Mouse (Mus musculus) midbrain, embryonic 10.5 days (tissue): Measurements from ENCODE around the gene Gltp. TPM values are rescaled to one million over a fixed set of nuclear protein-coding genes. Genes with fewer than 3 reads are reported as not detected.
A peak's percentile ranks its signal among the peaks of the same experiment; 100 is the strongest.

ENCODE experiments used
- DNase-seq: peaks from one replicate; pipeline ENCODE4 v3.0.0-alpha.2; 2017; ENCODE audit warnings: low spot score
- H3K27ac ChIP-seq: fragments of 300-500 bp; sonication (generic); replicated peaks from 2 replicates; pipeline ENCODE4 v1.5.1; 2016; ENCODE audit warnings: mild to moderate bottlenecking
- H3K27me3 ChIP-seq: fragments of 300-500 bp; sonication (generic); 2 replicates; pipeline ENCODE4 v1.6.1; 2016; ENCODE audit warnings: low read depth, mild to moderate bottlenecking; ENCODE audit not compliant: poor library complexity, severe bottlenecking
- H3K36me3 ChIP-seq: fragments of 300-500 bp; sonication (generic); 2 replicates; pipeline ENCODE4 v1.6.1; 2016; ENCODE audit warnings: mild to moderate bottlenecking, moderate library complexity
- H3K4me1 ChIP-seq: fragments of 300-500 bp; sonication (generic); 2 replicates; pipeline ENCODE4 v1.6.1; 2016
- H3K4me3 ChIP-seq: fragments of 300-500 bp; sonication (generic); 2 replicates; pipeline ENCODE4 v1.5.1; 2016; ENCODE audit warnings: mild to moderate bottlenecking, moderate library complexity
- H3K9me3 ChIP-seq: fragments of 300-500 bp; sonication (generic); replicated peaks from 2 replicates; pipeline ENCODE4 v1.6.1; 2016; ENCODE audit warnings: mild to moderate bottlenecking
- WGBS: fragments of 180-500 bp; shearing (Covaris S2); methylation state at CpG from one replicate; pipeline ENCODE4 v1.1.7; 2016; 5-methylcytosine and 5-hydroxymethylcytosine counted together
- polyA plus RNA-seq: library from polyadenylated mRNA; unstranded; fragments of >200 nt; fragmentation: Nextera tagmentation; extraction: Ambion mirVana; gene quantifications from 2 replicates; pipeline ENCODE4 v1.2.1, GENCODE M21; 2016

The Gltp gene
- polyA plus RNA-seq, 1 experiment from 2014 or later, result 81.8 TPM

DNA sequence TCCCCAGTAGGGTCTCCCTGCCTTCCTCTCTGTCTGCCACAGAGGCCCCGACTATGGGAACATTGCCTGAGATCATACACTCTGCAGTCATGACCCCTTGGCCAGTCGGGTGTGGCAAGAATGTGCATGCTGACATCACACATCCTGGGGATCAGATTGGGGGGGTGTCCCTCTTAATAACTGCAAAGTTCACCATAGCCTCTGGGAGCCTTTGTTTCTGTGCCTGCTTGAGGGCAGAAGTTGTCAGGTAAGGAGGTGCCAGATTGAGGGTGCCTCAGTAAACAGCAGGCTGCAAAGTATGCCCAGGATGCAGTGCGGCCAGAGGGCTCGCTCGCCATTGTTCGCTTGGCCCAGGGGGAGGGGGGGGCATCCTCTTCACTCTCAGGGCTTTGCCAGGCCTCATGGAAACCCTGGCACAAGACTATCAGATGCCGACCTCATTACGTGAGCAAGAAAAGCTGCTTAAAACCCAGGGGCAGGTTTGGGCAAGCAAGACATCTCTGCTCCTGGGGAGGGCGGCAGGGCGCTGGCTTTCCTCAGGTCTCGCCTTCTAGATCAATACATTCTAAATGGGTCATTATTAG, 42.0 kb downstream of the Gltp start:
- Histone ChIP-seq H3K27me3 (peaks cover 80% of the 10 kb centered on the region), H3K4me3 (no peak overlapping the region), H3K9me3 (no peaks in the 10 kb centered on the region), H3K36me3 (no peaks in the 10 kb centered on the region), H3K4me1 (peaks cover 58% of the 10 kb centered on the region), H3K27ac (0 out of 2 replicates have a peak overlapping the region, but pooled peaks have one; percentile 1)
- DNase-seq, result no peak
- WGBS, result 71% methylated on average over 11 of the region's 11 CpGs

DNA sequence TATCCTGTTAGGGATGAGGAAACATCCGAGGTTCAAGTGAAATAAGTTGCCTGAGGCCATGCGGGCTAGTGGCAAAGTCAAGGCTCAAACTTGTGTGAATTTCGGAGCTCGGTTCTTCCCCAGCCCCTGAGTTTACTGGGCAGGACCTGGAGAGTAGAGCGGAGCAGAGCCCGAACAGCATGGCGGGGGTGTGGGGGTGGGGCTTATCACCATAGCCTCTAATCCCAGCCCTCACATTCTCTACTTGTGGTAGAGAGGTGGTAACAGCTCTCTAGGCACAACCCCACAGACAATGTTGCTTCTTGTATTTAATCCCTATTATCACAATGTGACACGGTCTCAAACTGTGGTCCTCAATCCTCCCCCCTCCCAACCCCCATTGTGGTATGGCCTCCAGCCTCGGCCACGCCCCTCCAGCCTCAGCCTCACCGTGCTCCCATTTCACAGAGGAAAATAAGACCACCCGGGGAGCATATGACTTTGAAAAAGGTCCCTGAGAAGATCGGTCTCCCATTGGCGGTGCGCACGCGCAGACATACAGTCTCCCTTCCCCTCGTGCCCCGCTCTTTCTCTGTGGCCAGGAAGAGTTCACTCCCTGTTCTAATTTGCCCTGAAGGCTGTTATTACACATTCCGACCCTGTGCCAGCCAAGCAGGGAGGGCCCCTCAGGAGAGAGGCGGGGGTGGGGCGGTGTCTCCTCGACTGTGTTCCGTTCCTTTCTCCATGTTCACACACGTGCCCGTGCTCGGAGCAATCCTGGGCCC, 43.4 kb downstream of the Gltp start:
- WGBS, result 7% methylated on average over 27 of the region's 27 CpGs
- Histone ChIP-seq H3K4me1 (peaks cover 58% of the 10 kb centered on the region), H3K4me3 (peak overlapping the region; percentile 46), H3K9me3 (no peaks in the 10 kb centered on the region), H3K27ac (peak overlapping the region; percentile 71), H3K36me3 (no peaks in the 10 kb centered on the region), H3K27me3 (peaks cover 75% of the 10 kb centered on the region)
- DNase-seq, result peak; percentile 56

DNA sequence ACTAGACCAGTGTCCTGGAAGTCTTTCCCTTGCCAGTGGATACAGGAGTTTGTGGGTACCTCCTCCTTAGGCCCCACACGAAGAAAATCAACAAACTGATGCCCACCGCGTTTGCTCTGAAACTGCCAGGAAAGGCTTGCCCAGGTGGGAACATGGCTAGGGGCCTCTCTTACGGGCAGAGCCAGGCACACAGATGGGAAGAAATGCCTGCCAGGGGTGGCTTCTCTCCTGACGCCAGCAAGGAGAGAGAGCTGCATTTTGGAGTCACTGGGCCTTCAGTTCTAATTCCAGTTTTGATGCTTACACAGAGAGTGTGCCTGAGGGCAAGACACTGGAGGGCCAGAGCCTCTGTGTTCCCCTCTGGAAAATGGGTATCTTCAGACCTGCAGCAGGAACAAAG, 44.9 kb downstream of the Gltp start:
- H3K4me3 ChIP-seq, result no peak overlapping the region
- H3K9me3 ChIP-seq, result no peaks in the 10 kb centered on the region
- H3K4me1 ChIP-seq, result peaks cover 46% of the 10 kb centered on the region
- H3K27ac ChIP-seq, result no peak overlapping the region; the same call in 1 of the 2 replicates
- no peak for DNase-seq
- H3K36me3 ChIP-seq, result no peaks in the 10 kb centered on the region
- WGBS, result 90% methylated on average over 5 of the region's 5 CpGs
- H3K27me3 ChIP-seq, result peaks cover 75% of the 10 kb centered on the region

DNA sequence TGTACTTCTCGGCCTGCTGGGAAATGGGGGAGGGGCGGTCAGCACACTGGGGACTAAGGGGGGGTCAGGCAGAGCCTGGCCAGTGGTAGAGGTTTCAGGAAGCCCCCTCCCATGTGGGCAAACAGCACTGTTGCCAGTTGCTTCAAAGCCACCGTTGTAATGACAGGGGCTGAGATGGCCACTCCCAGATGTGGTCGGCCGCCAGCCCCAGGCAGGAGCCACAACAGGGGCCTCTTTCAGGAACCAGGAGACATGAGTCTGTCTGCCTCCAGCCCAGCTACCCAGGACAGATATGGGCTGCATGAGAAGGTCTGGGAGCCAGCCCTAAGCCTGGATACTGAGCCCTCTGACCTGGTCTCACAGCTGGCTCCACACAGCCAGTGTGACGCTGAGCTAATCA, 45.9 kb downstream of the Gltp start:
- DNase-seq, result no peak
- Histone ChIP-seq H3K4me3 (no peak overlapping the region), H3K36me3 (no peaks in the 10 kb centered on the region), H3K27ac (no peak overlapping the region; the same call in 1 of the 2 replicates), H3K4me1 (peaks cover 39% of the 10 kb centered on the region), H3K9me3 (no peaks in the 10 kb centered on the region), H3K27me3 (peaks cover 74% of the 10 kb centered on the region)
- 64% methylated on average over 6 of the region's 6 CpGs for WGBS

DNA sequence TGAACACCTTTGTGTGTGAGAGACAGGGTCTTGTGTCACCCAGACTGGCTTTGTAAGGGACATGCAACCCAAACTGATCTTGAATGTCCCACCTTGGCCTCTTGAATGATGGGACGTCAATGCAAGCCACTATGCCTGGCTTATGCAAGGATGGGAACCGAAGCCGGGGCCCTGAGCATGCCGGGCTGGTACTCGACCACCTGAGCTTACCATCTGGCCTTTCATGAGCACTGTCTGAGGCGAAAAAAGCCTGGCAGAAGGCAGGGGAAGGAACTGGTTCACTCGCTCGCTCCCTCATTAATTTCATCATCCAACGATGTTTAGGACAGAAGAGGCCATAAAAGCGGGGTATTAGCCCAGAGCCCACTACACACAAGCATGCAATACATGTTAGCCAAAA, 50.0 kb downstream of the Gltp start:
- Histone ChIP-seq H3K9me3 (no peaks in the 10 kb centered on the region), H3K27ac (no peak overlapping the region), H3K27me3 (peaks cover 62% of the 10 kb centered on the region), H3K4me3 (no peak overlapping the region), H3K36me3 (no peaks in the 10 kb centered on the region), H3K4me1 (peaks cover 25% of the 10 kb centered on the region)
- no peak for DNase-seq
- 84% methylated on average over 10 of the region's 10 CpGs for whole genome bisulfite sequencing

DNA sequence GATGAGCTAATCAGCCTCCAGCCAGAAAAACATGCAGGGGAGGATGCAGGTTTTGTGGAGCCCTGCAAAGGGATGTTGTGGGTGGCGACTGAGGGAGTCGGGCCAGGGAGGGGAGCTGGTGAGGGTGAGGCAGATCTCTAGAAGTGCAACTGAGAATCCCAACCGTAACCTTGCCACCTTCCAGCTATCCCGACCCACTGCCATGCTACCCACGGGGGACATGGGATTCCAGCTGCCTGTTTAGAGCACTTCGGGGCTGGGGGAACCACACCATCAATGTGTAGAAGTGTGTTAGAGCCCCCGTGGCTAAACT, 51.2 kb downstream of the Gltp start:
- DNase-seq, result no peak
- no peaks in the 10 kb centered on the region for H3K36me3 ChIP-seq
- H3K27me3 ChIP-seq, result peaks cover 56% of the 10 kb centered on the region
- peaks cover 19% of the 10 kb centered on the region for H3K4me1 ChIP-seq
- WGBS, result 31% methylated on average over 7 of the region's 7 CpGs
- no peaks in the 10 kb centered on the region for H3K9me3 ChIP-seq
- H3K27ac ChIP-seq, result no peak overlapping the region
- H3K4me3 ChIP-seq, result peak overlapping the region; percentile 25; the same call in 1 of the 2 replicates

DNA sequence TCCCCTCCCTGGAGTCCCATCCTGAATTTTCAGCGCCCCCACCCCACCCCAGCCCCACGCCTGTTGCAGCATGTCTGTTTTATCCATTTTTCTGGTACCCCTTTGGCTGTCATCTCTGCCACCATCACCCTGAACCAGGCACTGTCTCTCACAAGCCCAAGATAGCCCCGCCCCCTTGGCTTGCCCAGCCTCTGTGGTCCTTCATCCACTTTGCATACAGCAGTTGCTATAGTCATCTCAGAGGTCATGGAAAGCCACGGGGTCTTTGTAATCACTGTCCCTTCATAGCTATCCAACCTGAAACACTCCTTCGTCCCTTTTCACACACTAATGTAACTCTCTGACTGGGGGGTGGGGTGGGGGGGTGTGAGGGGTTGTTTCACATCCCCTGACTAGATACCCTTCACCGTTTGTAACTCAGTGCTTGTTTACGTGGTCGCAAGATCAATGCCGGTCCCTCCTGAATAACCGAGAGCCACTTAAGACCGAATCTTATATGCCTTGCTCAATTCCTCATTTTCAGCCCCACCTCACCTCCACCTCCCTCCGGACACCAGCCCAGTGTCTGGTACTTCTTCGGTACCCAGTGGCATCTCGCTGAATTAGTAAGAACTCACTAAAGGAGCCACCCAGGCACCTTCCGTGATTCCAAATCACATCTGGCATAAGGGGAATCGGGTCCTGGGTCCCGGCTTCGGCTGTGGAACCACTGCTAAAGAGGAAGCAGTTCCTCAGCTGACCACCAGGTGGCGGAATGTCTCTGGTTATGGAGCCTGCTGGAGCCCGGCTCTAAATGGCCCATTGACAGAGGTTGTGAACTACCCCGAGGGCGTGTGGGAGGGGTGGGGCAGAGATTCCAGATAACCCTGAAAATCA, 51.8 kb downstream of the Gltp start:
- Histone ChIP-seq H3K4me3 (peak overlapping the region; percentile 25), H3K9me3 (no peaks in the 10 kb centered on the region), H3K27ac (no peak overlapping the region), H3K4me1 (peaks cover 17% of the 10 kb centered on the region), H3K36me3 (no peaks in the 10 kb centered on the region), H3K27me3 (peaks cover 54% of the 10 kb centered on the region)
- DNase-seq, result peak; percentile 88
- 18% methylated on average over 22 of the region's 22 CpGs for WGBS

DNA sequence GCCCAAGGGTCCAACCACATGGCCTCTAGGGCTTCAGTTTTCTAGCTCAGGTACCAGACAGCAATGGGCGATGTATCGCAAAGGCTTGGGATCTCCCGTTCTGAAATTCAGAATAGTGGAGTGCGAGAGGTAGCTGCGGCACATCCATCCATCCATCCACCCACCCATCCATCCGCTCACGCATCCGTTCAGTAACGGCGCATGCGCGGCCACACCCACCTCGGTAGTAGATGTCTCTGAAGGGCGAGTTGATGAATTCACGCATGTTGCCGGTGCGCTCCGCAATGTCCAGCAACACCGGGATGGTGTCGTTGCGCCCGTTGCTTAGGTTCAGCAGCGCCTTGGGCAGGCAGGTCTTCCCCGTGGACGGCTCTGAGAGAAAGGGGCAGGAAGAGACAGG, 54.7 kb downstream of the Gltp start:
- 86% methylated on average over 25 of the region's 25 CpGs for WGBS
- no peak for DNase-seq
- H3K4me3 ChIP-seq, result no peak overlapping the region
- peaks cover 36% of the 10 kb centered on the region for H3K27me3 ChIP-seq
- peaks cover 17% of the 10 kb centered on the region for H3K4me1 ChIP-seq
- H3K27ac ChIP-seq, result no peak overlapping the region
- no peaks in the 10 kb centered on the region for H3K9me3 ChIP-seq
- no peaks in the 10 kb centered on the region for H3K36me3 ChIP-seq

DNA sequence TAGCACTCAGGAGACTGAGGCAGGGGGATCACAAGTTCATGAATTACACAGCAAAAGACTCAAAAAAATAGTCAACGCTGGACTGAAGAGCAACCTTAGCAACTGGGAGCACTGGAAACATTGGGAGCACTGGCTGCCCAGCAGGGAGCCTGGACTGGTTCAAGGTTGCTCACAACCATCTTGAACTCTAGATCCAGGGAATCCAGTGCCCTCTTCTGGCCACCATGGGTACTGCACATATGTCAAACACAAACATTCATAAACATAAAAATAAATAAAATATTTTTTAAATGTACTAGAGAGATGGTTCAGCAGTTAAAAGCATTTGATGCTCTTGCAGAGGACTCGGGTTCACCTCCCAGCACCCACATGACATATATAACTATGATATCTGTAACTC, 59.4 kb downstream of the Gltp start:
- Histone ChIP-seq H3K27ac (no peak overlapping the region), H3K4me3 (no peak overlapping the region), H3K9me3 (no peaks in the 10 kb centered on the region), H3K4me1 (no peaks in the 10 kb centered on the region), H3K36me3 (no peaks in the 10 kb centered on the region), H3K27me3 (no peaks in the 10 kb centered on the region; the same call in none of the 2 replicates)
- DNase-seq, result no peak
- 54% methylated on average over 2 of the region's 2 CpGs for WGBS

DNA sequence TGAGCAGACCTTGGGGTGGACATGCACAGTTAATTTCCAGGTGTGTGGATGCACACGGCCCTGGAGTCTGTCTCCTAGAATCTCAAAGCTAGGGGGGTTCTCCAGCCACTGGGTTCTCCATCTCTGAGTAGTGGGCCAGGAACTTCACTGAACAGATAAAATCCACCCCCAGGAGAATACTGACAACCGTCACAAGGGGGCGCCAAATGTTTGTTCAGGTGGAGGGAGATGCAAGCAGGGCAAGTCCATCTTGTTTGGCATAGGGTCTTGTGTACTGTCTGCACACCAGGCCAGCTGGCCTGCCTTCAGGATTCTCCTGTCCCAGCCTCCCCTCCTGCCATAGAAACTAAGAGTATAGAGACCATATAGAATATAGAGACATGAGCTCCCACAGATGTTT, 65.2 kb downstream of the Gltp start:
- Histone ChIP-seq H3K4me3 (no peak overlapping the region), H3K36me3 (no peaks in the 10 kb centered on the region), H3K27me3 (no peaks in the 10 kb centered on the region), H3K9me3 (no peaks in the 10 kb centered on the region), H3K27ac (no peak overlapping the region), H3K4me1 (no peaks in the 10 kb centered on the region)
- WGBS, result 22% methylated on average over 3 of the region's 3 CpGs
- DNase-seq, result peak; percentile 70

DNA sequence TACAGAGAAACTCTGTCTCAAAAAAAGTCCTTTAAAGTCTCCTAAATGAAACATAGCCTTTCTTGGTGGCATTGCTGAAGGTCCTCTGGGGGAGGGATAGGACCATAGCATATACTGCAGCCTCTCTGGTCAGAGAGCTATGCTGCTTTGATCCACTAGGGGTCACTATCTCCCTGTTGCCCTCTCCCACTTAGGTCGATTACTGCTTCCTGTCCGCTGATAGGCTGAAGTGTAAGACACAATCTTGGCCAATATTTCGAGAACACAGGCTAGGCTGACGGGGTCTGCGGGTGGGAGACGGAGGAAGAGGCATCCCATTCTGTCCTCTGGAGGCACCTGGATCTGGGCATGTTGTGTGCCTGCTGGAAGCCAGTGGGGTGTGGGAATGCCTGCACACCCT, 70.5 kb downstream of the Gltp start:
- Histone ChIP-seq H3K27me3 (no peaks in the 10 kb centered on the region), H3K27ac (no peak overlapping the region), H3K4me1 (no peaks in the 10 kb centered on the region), H3K4me3 (no peak overlapping the region), H3K36me3 (no peaks in the 10 kb centered on the region), H3K9me3 (no peaks in the 10 kb centered on the region)
- 51% methylated on average over 6 of the region's 6 CpGs for WGBS
- no peak for DNase-seq
